Mouse (Mus musculus): ENCODE data around the gene Ttc36.

Gene Ttc36

GRCm38 (mm10) chr9:44802808-44803450 lies at the start of gene Ttc36:
TSS of gene Ttc36 (minus strand) at chr9:44803072.
- DNase-seq (ENCODE audit: low read depth, low spot score) = no peak

GRCm38 (mm10) chr9:44847446-44847845 lies 44.6 kb upstream of the Ttc36 start:
- DNase-seq (ENCODE audit: low read depth, low spot score) = no peak

DNA sequence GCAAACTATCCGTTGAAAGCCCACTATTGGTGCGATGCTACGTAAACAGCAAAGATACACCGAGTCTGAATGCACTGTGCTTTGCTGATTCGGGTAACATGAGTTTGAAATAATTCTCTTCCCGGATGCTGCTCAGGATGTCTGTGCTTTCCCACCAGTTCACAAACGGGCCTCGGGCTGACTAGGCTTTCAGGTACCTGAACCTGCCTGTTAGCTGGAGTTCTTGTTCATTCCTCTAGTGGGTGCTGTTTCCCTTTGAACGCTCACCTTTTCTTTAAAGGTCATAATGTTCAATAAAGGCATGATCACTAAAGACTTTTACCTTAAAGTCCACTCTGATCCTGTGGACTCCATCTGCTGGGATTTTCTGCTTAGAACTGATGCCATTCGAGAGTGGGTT lies 38.4 kb upstream of the Ttc36 start:
- no peak for DNase-seq (ENCODE audit: low read depth, low spot score)

- peak; percentile 36 for DNase-seq (ENCODE audit: low read depth, low spot score)
These were observed 33.6 kb upstream of the Ttc36 start for GRCm38 (mm10) chr9:44836439-44836838.

- no peak for DNase-seq (ENCODE audit: low read depth, low spot score)
These were observed 29.5 kb upstream of the Ttc36 start for GRCm38 (mm10) chr9:44832356-44832755.

DNA sequence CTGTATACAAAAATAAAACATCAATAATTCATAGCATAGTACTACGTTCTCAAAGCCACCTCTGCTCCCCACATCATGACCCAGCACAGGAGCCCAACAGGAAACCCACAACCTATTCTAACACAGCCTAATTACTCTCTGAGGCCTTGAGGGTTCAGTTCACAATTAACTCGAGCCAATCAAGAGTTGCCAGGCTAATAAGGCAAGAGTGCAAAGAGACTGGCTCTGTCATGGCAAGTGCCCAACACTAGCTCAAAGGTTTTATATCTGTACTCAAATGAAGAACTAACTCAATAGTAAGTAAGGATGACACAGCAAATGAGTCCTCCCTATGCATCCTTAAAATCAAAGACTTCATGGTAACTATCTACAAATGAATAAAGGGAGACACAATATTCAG lies 27.6 kb upstream of the Ttc36 start:
- no peak for DNase-seq (ENCODE audit: low read depth, low spot score)

DNA sequence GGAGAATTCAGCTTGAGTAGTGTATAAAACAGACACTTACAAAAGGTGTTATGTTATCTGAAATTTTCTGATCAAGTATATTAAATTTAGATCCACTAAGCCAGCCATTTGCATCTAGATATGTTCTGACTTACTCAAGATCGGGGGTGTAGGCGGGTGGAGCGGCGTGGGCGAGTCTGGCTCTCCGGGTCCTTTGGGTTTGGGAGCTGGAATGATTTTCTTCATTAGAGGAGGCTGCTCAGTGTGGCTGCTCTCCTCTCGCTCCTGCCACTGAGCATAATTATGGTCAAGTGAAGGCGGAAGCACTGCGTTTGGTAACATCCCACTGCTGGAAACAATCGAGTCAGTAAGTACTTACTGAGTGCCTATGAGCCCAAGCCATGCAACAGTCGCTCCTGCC lies 26.1 kb upstream of the Ttc36 start:
- DNase-seq (ENCODE audit: low read depth, low spot score) = no peak

GRCm38 (mm10) chr9:44826660-44827059 lies 23.8 kb upstream of the Ttc36 start:
- no peak for DNase-seq (ENCODE audit: low read depth, low spot score)

GRCm38 (mm10) chr9:44819920-44820827 lies 17.3 kb upstream of the Ttc36 start:
- no peak for DNase-seq (ENCODE audit: low read depth, low spot score)

DNA sequence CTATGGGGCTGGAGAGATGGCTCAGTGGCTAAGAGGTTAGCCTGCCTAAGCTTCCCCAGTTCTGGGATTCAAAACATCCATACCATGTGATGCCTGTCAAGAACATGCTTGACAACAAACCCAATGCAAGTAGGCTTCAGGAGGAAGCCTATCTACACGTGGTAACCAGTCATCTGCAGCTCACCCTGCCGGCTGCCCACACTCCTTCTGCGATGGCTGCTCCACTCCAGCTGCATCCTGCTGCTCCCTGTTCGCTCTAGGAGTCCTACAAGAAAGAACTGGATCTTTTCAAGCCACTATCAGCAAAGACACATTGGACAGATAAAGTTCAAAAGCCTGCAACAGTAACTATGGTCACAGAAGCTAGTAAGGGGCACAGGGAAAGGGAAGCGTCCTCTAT lies 14.7 kb upstream of the Ttc36 start:
- no peak for DNase-seq (ENCODE audit: low read depth, low spot score)

- no peak for DNase-seq (ENCODE audit: low read depth, low spot score)
These were observed 11.3 kb upstream of the Ttc36 start for GRCm38 (mm10) chr9:44814179-44814578.

- no peak for DNase-seq (ENCODE audit: low read depth, low spot score)
These were observed 7.4 kb upstream of the Ttc36 start for GRCm38 (mm10) chr9:44810316-44810715.

- DNase-seq (ENCODE audit: low read depth, low spot score) = no peak
These were observed 4.9 kb upstream of the Ttc36 start for GRCm38 (mm10) chr9:44807778-44808177.

GRCm38 (mm10) chr9:44807141-44807540 lies 4.3 kb upstream of the Ttc36 start:
- no peak for DNase-seq (ENCODE audit: low read depth, low spot score)

GRCm38 (mm10) chr9:44805536-44805935 lies 2.7 kb upstream of the Ttc36 start:
- DNase-seq (ENCODE audit: low read depth, low spot score) = no peak

DNA sequence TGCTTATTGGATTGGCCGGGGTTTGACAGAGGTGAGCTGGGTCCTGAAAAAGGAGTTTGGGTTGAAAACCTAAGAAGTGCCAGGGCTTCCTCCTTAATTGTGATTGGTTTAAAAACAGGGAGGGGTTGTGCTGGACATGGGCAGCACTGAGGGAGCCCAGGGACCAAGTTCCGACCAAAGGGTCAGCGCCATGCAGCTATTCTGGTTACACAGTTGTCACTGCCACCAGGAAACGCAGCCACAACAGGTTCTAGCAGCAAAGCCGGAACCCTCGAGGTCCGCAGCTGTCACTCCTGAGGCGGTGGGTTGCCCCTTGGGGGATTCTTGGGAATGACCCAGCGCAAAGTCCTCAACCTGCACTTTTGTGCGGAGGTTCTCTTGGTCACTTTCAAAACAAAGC lies 1.8 kb upstream of the Ttc36 start:
- DNase-seq (ENCODE audit: low read depth, low spot score) = no peak

DNA sequence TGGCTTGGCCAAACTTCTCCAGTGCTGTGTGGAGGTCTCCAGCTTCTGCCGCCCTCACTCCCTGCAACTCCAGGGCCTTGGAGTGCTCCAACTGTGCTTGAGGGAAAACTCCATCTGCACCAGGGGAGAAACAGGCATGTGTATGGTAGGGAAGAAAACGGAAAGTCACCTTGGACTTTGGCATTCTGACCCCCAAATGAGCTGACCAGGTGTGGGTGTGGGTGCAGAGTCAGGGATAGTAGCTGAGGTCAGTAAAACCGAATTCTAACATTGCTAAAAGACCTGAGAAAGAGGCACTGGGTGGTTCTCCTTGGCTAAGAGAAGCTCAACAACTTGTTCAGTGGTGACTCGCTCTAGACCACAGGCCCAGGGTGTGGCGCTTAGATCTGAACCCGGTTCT lies 1.2 kb downstream of the Ttc36 start:
- no peak for DNase-seq (ENCODE audit: low read depth, low spot score)

GRCm38 (mm10) chr9:44799958-44800324 lies 2.9 kb downstream of the Ttc36 start:
- no peak for DNase-seq (ENCODE audit: low read depth, low spot score)

DNA sequence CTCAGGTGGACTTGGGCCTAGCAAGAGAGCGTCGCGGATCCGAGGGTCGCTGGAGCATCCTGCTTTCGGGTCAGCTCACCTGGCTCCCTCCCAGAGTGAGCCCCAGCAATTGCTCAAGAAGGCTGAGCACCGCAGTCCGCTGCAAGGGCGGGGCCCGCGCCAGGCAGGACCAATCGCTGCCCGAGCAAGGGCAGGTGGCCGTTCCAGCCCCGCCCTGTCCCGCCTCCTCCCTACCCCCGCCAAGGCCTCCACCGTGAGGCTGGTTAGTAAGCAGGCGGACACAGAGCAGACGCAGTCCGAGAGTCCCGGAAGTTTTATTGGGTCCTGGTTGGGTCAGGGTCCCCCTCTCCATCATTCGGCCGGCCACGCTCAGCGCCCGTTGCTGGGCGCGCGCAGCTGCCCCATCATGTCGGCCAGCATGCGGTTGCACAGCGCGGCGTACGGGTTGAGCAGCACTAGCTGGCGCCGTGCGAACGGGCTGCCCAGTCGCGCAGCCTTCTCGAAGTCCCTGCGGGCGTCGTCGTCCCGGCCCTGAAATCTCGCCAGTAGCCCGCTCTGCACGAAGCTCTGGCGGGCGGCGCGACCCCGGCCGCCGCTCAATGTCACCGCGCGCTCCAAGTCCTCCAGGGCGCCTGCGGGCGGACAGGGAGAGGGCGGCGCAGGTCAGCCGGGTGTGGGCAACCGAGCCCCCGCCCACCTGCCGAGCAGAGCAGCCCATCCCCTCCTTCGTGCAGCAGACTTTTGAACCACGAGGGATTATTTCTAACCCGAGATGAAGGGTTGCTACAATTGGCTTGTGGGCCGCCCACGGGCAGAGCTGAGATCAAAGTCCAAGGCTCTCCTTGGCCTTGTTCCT lies 3.5 kb downstream of the Ttc36 start, which contains the start of gene Tmem25:
Gene Tmem25, minus strand, starts transcription at position 206 of the 856 bp plus-strand sequence.
- peak; percentile 47 for DNase-seq (ENCODE audit: low read depth, low spot score)

DNA sequence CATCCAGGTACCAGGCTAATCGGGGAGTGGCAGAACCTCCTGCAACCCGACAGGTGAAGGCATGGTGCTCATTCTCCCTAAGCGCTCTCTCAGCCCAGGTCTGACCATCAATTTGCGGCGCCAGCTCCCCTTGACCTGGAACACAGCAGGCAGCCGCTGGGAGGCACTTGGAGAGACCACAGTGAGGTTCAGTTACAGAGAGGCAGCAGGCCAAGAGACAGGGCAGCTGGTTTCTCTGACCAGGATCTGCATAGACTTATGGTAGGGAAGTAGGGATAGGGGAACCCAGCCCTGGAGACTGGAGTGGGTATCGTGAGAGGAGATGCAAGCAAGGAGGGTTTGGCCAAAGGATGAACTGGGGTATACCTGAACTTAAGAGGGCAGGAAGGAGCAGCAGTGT lies 4.6 kb downstream of the Ttc36 start:
- no peak for DNase-seq (ENCODE audit: low read depth, low spot score)

DNA sequence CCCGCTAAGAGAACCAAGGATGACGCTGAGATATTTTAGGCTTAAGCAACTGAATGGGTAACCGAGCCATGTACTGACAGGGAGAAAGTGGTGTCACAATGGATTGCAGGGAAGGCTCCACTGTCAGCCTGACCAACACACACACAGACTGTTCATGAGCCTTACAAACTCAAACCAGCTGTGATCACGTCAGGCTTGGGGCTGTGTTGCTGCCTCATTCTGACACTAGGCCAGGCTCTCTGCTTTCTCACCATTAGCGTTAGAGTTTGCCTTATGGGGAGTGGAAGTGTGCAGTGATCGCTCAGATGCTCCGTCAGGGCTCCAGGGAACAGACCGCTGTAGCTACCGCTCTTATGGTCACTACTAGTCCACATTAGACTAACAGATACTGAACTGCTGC lies 10.0 kb downstream of the Ttc36 start:
- no peak for DNase-seq (ENCODE audit: low read depth, low spot score)

All from c-Kit-negative CD71-positive TER-119-positive erythroid progenitor cells, embryonic 14.5 days (primary cell).